Mouse (Mus musculus) MEL (cell line): Measurements from ENCODE around the gene Bach2.

Experiments used
- MYC ChIP-seq: IDR thresholded peaks from 2 replicates; pipeline ENCODE4 v1.6.1; 2011; ENCODE audit warnings: low read depth, mild to moderate bottlenecking, low read length, improper control_type of control experiment, moderate library complexity
- ZC3H11A ChIP-seq: IDR thresholded peaks from 2 replicates; pipeline ENCODE4 v1.6.1; 2012; ENCODE audit warnings: low read depth, mild to moderate bottlenecking, inconsistent platforms, low read length, improper control_type of control experiment

GRCm38 (mm10) chr4:32564918-32565317 is 326.3 kb downstream of the Bach2 start:
- no peak for TF ChIP-seq ZC3H11A
- no peak for TF ChIP-seq MYC
